Mouse (Mus musculus) midbrain, embryonic 14.5 days (tissue): ENCODE measurements around the gene Fermt2. TPM values are rescaled to one million over a fixed set of nuclear protein-coding genes. Genes with fewer than 3 reads are reported as not detected.

Experiments
- ATAC-seq: fragments of 200-750 bp; cut with Nextera tagmentation; 2 replicates; pipeline ENCODE4 v1.8.0; 2017; ENCODE audit warnings: moderate number of reproducible peaks, moderate library complexity; ENCODE audit not compliant: low FRiP score, low TSS enrichment
- DNase-seq: peaks from one replicate; pipeline ENCODE4 v3.0.0-alpha.2; 2015
- H3K27ac ChIP-seq: fragments of 300-500 bp; sonication (generic); replicated peaks from 2 replicates; pipeline ENCODE4 v1.5.1; 2014; ENCODE audit warnings: mild to moderate bottlenecking, low read depth, low read length, moderate library complexity
- H3K27me3 ChIP-seq: fragments of 300-500 bp; sonication (generic); 2 replicates; pipeline ENCODE4 v1.6.1; 2014; ENCODE audit warnings: low read length, control low read depth, mixed read lengths; ENCODE audit not compliant: control insufficient read depth, insufficient read depth
- H3K36me3 ChIP-seq: fragments of 300-500 bp; sonication (generic); 2 replicates; pipeline ENCODE4 v1.6.1; 2014; ENCODE audit warnings: low read length, control low read depth; ENCODE audit not compliant: control insufficient read depth, insufficient read depth
- H3K4me1 ChIP-seq: fragments of 300-500 bp; sonication (generic); 2 replicates; pipeline ENCODE4 v1.6.1; 2014; ENCODE audit warnings: mild to moderate bottlenecking, antibody characterized with exemption, low read length, control low read depth; ENCODE audit not compliant: control insufficient read depth, insufficient read depth
- H3K4me2 ChIP-seq: fragments of 300-500 bp; sonication (generic); 2 replicates; pipeline ENCODE4 v1.6.1; 2014; ENCODE audit warnings: mild to moderate bottlenecking, low read length, moderate library complexity
- H3K4me3 ChIP-seq: fragments of 300-500 bp; sonication (generic); replicated peaks from 2 replicates; pipeline ENCODE4 v1.5.1; 2014; ENCODE audit warnings: low read depth, low read length
- H3K9ac ChIP-seq: fragments of 300-500 bp; sonication (generic); replicated peaks from 2 replicates; pipeline ENCODE4 v1.6.1; 2014; ENCODE audit warnings: mild to moderate bottlenecking, low read length, moderate library complexity
- H3K9me3 ChIP-seq: fragments of 300-500 bp; sonication (generic); 2 replicates; pipeline ENCODE4 v1.6.1; 2016; ENCODE audit warnings: low read length, control low read depth, mixed read lengths; ENCODE audit not compliant: control insufficient read depth
- WGBS: fragments of 180-500 bp; shearing (Covaris S2); extraction: QIAGEN DNeasy Blood & Tissue Kit; methylation state at CpG from one replicate; pipeline ENCODE4 v1.1.7; 2014; 5-methylcytosine and 5-hydroxymethylcytosine counted together
- polyA plus RNA-seq: library from polyadenylated mRNA; unstranded; fragments of >200 nt; fragmentation: Nextera tagmentation; extraction: Ambion mirVana; gene quantifications from 2 replicates; pipeline ENCODE4 v1.2.1, GENCODE M21; 2014

Fermt2 gene
- polyA plus RNA-seq, 1 experiment from 2014 or later: 49.1 TPM

DNA sequence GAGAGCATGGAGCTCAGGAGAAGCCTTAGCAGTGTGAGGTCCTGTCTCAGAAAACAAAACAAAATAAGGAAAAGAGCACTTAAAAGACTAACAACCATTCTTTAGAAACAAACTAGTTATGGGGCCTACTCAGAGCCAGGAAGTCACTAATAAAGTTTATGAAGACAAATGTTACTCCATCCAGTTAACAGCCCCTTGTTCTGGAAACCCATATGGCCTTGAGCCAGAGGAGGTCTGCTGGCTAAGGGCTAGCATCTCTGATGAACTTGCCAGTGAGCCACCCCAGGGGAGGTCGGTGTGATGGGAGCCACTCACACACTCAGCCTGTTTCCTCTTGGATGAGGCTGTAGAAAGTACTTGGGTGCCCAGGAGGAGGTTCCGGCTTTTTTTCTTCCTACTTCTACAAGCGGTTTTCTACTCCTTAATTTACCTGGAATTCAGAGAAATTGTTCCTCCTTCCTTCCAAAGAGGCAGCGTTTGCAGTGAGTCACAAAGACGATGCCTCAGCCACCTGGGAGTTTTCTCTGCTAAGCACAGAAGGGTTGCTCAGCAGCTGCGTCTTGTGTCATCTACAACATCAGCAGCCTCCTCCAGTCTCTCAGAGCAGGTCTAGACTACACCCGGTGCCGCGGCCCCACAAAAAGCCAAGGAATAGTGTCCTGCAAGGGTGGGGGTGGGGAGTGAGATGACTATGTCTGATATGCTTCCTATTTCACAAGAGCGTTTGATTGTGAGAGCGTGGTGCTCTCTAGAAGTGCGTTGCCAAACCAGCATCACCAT is 86.9 kb downstream of the Fermt2 start:
- no peak overlapping the region for H3K4me3 ChIP-seq
- no peak overlapping the region for H3K27ac ChIP-seq
- WGBS: 73% methylated on average over 12 of the region's 12 CpGs
- H3K4me2 ChIP-seq: no peak overlapping the region
- ATAC-seq (no peak), DNase-seq (no peak)
- H3K9me3 ChIP-seq: no peaks in the 10 kb centered on the region
- H3K36me3 ChIP-seq: no peaks in the 10 kb centered on the region
- no peaks in the 10 kb centered on the region for H3K4me1 ChIP-seq
- no peak overlapping the region for H3K9ac ChIP-seq
- H3K27me3 ChIP-seq: no peaks in the 10 kb centered on the region

DNA sequence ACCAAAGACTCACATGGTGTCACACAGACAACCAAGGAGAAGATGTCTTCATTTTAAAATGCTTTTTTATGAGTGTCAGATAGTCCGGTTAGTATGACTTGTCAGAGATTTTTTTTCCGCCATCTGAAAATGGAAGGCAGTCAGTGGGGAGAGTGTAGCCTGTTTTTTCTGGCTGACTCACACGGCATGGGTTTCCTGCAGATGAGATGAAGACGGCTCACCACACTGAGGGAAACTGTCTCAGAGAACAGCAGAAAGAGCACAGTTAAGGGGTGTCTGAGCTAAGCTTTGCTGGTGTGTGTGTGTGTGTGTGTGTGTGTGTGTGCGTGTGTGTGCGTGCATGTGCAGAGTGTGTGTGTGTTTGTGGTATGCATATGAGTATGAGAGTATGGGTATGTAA is 88.6 kb downstream of the Fermt2 start:
- 77% methylated on average over 6 of the region's 6 CpGs for WGBS
- Histone ChIP-seq H3K27me3 (no peaks in the 10 kb centered on the region), H3K4me3 (no peak overlapping the region), H3K9ac (no peak overlapping the region), H3K9me3 (no peaks in the 10 kb centered on the region), H3K4me1 (no peaks in the 10 kb centered on the region), H3K27ac (no peak overlapping the region), H3K4me2 (no peak overlapping the region), H3K36me3 (no peaks in the 10 kb centered on the region)
- ATAC-seq (no peak), DNase-seq (no peak)

DNA sequence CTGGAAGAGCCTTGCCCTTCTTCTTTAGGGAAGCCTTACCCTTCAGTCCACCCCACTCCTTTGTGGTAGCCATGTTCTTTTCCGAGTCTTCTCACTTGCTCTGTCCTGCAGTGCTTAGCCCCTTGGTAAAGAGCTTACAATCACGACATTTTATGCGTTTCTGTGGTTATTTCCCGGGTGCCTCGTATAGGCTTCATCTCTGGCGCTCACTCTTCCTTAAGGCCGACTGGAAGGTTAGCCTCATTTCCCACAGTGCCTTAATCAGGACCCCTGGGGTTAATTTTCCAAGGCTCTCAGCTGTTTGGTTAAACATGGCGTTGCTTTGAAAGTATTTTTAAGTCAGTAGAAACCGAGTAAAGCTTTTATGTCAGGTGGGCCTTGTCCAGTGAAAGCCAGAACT is 90.5 kb downstream of the Fermt2 start:
- H3K27ac ChIP-seq: no peak overlapping the region
- H3K4me3 ChIP-seq: no peak overlapping the region
- no peak for ATAC-seq
- DNase-seq: no peak
- H3K9ac ChIP-seq: no peak overlapping the region
- no peaks in the 10 kb centered on the region for H3K9me3 ChIP-seq
- H3K4me1 ChIP-seq: no peaks in the 10 kb centered on the region
- H3K4me2 ChIP-seq: no peak overlapping the region
- no peaks in the 10 kb centered on the region for H3K27me3 ChIP-seq
- no peaks in the 10 kb centered on the region for H3K36me3 ChIP-seq
- 67% methylated on average over 9 of the region's 9 CpGs for WGBS

DNA sequence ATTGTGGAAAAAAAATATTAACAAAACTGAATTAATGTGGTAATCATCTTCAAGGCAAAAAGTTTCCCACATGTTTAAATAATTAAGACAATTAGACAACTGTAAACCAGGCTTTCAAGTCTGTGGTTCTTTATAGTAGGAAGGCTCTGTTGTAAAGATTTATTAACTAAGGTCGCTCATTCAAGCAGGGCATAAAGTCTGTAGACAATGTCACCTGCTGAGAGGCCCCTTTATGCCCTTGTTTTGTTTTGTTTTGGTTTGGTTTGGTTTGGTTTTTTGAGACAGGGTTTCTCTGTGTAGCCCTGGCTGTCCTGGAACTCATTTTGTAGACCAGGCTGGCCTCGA is 91.0 kb downstream of the Fermt2 start:
- no peaks in the 10 kb centered on the region for H3K36me3 ChIP-seq
- no peak for ATAC-seq
- no peaks in the 10 kb centered on the region for H3K27me3 ChIP-seq
- H3K9me3 ChIP-seq: no peaks in the 10 kb centered on the region
- no peak overlapping the region for H3K4me2 ChIP-seq
- DNase-seq: no peak
- no peaks in the 10 kb centered on the region for H3K4me1 ChIP-seq
- no peak overlapping the region for H3K9ac ChIP-seq
- 84% methylated on average over 2 of the region's 2 CpGs for WGBS
- no peak overlapping the region for H3K4me3 ChIP-seq
- no peak overlapping the region for H3K27ac ChIP-seq

DNA sequence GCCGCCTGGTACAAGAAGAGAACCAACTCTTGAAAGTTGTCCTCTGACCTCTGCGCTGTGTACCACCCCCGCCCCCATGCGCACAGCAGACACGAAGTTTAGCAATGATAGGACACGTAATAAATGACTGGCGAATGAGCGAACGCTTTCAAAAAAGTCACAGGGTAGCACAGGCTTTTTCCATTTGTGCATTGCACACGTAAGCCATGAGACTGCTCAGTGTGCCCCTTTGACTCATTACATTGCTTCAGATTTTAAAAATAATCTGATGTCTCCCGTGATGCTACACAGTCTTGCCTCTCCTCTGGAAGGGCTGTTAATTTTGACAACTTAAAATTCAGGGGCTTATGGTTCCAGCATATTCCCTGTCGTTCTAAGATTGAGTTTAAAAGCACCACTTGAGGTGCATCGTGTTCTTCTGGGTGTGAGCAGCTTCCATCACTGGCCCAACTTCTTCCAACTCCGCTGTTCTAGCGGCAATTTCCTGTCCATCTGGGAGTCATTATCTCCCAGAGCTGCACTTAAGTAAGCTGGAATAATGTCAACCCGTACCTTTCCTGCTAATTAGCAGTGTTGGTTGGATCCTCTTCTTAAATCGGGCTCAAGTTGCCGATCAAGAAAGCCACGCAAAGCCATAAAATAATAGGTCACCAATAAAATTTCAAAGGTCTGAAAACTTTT is 91.5 kb downstream of the Fermt2 start:
- Histone ChIP-seq H3K4me2 (no peak overlapping the region), H3K9me3 (no peaks in the 10 kb centered on the region), H3K4me3 (no peak overlapping the region), H3K4me1 (no peaks in the 10 kb centered on the region), H3K36me3 (no peaks in the 10 kb centered on the region), H3K27ac (no peak overlapping the region), H3K9ac (no peak overlapping the region), H3K27me3 (no peaks in the 10 kb centered on the region)
- no peak for ATAC-seq
- DNase-seq: no peak
- WGBS: 92% methylated on average over 19 of the region's 19 CpGs

DNA sequence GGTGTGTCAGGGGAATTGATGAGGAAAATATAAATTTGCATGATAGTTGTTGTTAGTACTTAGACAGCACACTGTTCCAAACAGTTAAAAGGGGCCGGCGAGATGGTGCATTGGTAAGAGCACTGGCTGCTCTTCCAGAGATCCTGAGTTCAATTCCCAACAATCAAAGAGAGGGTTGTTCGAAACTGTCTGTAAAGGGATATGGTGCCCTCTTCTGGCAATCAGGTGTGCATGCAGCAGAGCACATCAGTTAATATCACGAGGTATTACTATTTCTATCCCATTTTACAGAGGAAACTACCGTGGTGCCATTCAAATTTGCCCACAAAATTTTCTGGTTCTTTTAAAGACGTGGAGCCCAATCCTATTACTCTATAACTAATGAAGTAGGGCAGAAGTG is 95.7 kb downstream of the Fermt2 start:
- Histone ChIP-seq H3K27me3 (no peaks in the 10 kb centered on the region), H3K27ac (no peak overlapping the region), H3K4me1 (no peaks in the 10 kb centered on the region), H3K4me3 (no peak overlapping the region), H3K9me3 (peaks cover 8% of the 10 kb centered on the region; the same call in 1 of the 2 replicates), H3K36me3 (no peaks in the 10 kb centered on the region), H3K9ac (no peak overlapping the region), H3K4me2 (no peak overlapping the region)
- WGBS: 67% methylated on average over 6 of the region's 6 CpGs
- ATAC-seq (no peak), DNase-seq (no peak)

DNA sequence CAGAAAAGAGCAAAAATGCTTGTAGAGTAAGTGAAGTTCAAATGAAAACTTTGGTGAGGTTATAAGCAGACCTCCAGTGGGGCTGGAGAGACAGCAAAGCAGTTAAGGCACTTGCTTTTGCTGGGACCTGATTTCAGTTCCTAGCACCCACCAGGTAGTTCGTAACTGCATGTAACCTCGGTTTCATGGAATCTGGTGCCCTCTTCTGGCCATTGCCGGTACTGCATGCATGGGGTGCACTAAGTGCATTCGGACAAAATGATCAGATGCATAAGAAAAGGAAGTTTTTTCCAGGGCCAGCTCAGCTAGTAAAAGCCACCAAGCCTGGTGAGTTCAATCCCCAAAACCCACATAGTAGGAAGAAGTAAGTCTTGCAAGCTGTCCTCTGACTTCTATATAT is 97.9 kb downstream of the Fermt2 start:
- Histone ChIP-seq H3K9ac (no peak overlapping the region), H3K27me3 (no peaks in the 10 kb centered on the region), H3K27ac (no peak overlapping the region), H3K9me3 (peaks cover 8% of the 10 kb centered on the region; the same call in 1 of the 2 replicates), H3K4me1 (no peaks in the 10 kb centered on the region), H3K4me3 (no peak overlapping the region), H3K4me2 (no peak overlapping the region), H3K36me3 (no peaks in the 10 kb centered on the region)
- ATAC-seq (no peak), DNase-seq (no peak)
- 70% methylated on average over 4 of the region's 4 CpGs for WGBS

DNA sequence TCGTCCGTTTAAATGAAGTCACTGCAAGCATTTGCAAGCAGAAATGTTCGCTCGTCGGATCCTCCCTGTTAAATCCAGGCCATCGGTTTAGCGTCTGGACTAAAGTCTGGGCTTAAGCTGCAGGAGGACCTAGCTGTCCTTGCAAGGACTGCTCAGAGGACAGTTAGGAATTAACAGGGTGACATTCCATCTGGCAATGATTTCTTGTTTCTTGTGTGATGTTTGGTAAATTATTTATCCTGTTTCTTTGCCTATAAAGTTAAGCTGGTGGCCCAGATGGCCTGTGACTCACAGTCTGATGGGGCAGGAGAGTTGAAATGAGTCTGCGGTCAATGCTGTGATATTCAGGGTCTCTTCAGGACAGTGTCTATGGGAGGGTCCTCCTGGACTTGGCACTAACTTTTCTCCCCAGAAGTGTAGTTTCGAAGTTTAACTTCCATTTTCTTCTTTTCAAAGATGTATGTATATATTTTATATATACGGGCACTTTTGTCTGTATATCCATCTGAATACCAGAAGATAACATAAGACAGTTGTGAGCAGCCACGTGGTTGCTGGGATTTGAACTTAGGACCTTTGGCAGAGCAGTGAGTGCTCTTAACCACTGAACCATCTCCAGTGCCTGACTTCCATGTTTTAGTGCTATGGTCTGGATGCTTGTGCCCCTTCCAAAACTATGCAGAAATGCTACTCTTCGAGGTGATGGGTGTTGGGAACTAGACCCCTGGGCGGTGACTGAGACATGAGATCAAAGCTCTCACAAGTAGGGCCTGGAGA is 99.7 kb downstream of the Fermt2 start:
- Histone ChIP-seq H3K9me3 (peaks cover 12% of the 10 kb centered on the region; the same call in 1 of the 2 replicates), H3K4me3 (no peak overlapping the region), H3K4me2 (no peak overlapping the region), H3K9ac (no peak overlapping the region), H3K27me3 (no peaks in the 10 kb centered on the region), H3K4me1 (no peaks in the 10 kb centered on the region), H3K36me3 (no peaks in the 10 kb centered on the region), H3K27ac (no peak overlapping the region)
- DNase-seq: no peak
- ATAC-seq: no peak
- 94% methylated on average over 13 of the region's 13 CpGs for WGBS
